In the genomic region with DNA sequence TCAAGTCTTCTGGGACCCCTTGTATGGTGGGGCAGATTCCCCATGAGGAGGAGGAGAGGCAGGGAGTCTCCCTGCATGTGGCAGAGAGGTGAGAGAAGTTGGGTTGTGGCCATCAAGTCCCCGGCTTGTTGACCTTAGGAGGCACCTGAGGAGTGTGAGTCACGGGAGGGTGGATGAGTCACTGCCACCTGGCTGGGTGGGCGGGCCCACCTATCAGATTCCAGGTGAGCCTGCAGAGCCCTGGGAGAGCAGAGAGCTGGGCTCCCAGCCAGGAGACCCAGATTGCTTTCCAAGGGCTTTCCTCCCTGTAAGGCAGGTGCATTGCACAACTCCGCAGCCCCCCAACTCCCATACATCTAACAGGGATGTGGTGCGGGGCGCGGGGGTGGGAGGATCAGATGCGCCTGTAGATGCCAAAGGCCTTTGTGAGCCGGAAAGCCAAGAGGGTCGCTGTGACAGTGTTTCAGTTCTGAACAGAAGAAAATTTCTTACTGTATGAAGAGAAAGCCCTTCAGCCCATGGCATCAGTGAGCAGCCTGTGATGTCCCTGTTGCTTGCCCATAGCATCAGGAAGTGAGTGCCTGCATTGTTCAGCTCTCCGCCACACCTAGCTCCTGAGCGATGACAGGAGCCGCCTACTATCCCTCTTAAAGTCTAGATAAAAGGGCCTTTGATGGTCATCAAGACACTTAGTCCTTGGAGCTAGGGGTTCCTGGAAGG, we compare ENCODE assay signal across 12 mouse cellular contexts. TPM values are rescaled to one million over a fixed set of nuclear protein-coding genes. Genes with fewer than 3 reads are reported as not detected.
DNase-seq lines count a peak whose midpoint lies in the region; ATAC-seq and TF ChIP-seq lines count a peak whose summit lies in the region.
"Had no signal": no experiment of that assay in that cellular context is flagged by ENCODE, and none has a peak within 500 bp of the region (broad histone marks: within the 10 kb centered on the region; RNA-seq: fewer than 3 reads in every experiment).

No protein-coding gene starts in this region.

- H3K9ac ChIP-seq in embryonic facial prominence, embryonic 14.5 days (ENCODE audit: low read depth, low read length): no peak overlapping the region
- H3K9ac ChIP-seq: hindbrain, embryonic 12.5 days had no signal

- no peaks in the 10 kb centered on the region for H3K9me3 ChIP-seq in embryonic facial prominence, embryonic 14.5 days (ENCODE audit: control insufficient read depth, low read length)
- H3K9me3 ChIP-seq: hindbrain, embryonic 12.5 days had no signal

- H3K27ac ChIP-seq in gastrocnemius, adult 2 months: peak overlapping the region; percentile 35
- peak overlapping the region; percentile 46 for H3K27ac ChIP-seq in embryonic facial prominence, embryonic 14.5 days (replicated peaks; ENCODE audit: low read depth, low read length)
- H3K27ac ChIP-seq: hindbrain, embryonic 12.5 days had no signal

- ATAC-seq in embryonic facial prominence, embryonic 14.5 days (ENCODE audit: low read depth): peak; percentile 48
- ATAC-seq in cerebellum, adult (ENCODE audit: insufficient number of reproducible peaks, low FRiP score, low TSS enrichment): no peak

- no peaks in the 10 kb centered on the region for H3K27me3 ChIP-seq in embryonic facial prominence, embryonic 14.5 days (replicated peaks; ENCODE audit: control insufficient read depth, insufficient read depth, low read length)
- H3K27me3 ChIP-seq: hindbrain, embryonic 12.5 days had no signal

- H3K4me2 ChIP-seq in embryonic facial prominence, embryonic 14.5 days (ENCODE audit: low read depth, low read length): no peak overlapping the region
- H3K4me2 ChIP-seq: hindbrain, embryonic 12.5 days had no signal

- H3K36me3 ChIP-seq in embryonic facial prominence, embryonic 14.5 days (ENCODE audit: control insufficient read depth, insufficient read depth, low read length): no peaks in the 10 kb centered on the region
- H3K36me3 ChIP-seq: hindbrain, embryonic 12.5 days had no signal

- intact Hi-C loops in gastrocnemius, adult 2 months (cut with DNase I): no loop called here

- no peak for DNase-seq in gastrocnemius, adult 2 months
- DNase-seq in gastrocnemius, postnatal 25 days: no peak
- peak; percentile 85 for DNase-seq in embryonic facial prominence, embryonic 14.5 days (ENCODE audit: low spot score)
- peak; percentile 75 for DNase-seq in kidney, postnatal 10 days
- peak; percentile 79 for DNase-seq in lung, postnatal 14 days
- no peak for DNase-seq in layer of hippocampus, postnatal 25 days (ENCODE audit: extremely low spot score in 1 of 2, low spot score in 1 of 2)
- no peak for DNase-seq in neural tube, embryonic 10.5 days (ENCODE audit: extremely low spot score, low spot score)
- DNase-seq: adrenal gland, postnatal 36 days; cerebellum, adult 9-10 months; gastrocnemius, postnatal 10 days had no signal

- TF ChIP-seq CTCF in gastrocnemius, adult 2 months (IDR thresholded peaks at IDR 0.05): no peak

- peaks cover 70% of the 10 kb centered on the region for H3K4me1 ChIP-seq in embryonic facial prominence, embryonic 14.5 days (ENCODE audit: control insufficient read depth, insufficient read depth, low read length)

- 74% methylated on average over 13 of the region's 13 CpGs for WGBS in embryonic facial prominence, embryonic 14.5 days

- H3K4me3 ChIP-seq in gastrocnemius, adult 2 months: no peak overlapping the region
- no peak overlapping the region for H3K4me3 ChIP-seq in embryonic facial prominence, embryonic 14.5 days (ENCODE audit: low read depth, low read length)
- H3K4me3 ChIP-seq: hindbrain, embryonic 12.5 days had no signal

RNA-seq across cellular contexts. Expression of a gene that starts 11.1 kb away (rescaled TPM):
- 100 to 1,000 TPM; 676 to 777 TPM for total RNA-seq in gastrocnemius, adult 2 months (2021)
- 100 to 1,000 TPM; 345 to 440 TPM for total RNA-seq in gastrocnemius, postnatal 25 days (2021)
- 359 and 397 TPM in 2 replicates for polyA plus RNA-seq in embryonic facial prominence, embryonic 14.5 days (2014; fragmentation: Nextera tagmentation; extraction: Ambion mirVana)
- total RNA-seq in layer of hippocampus, postnatal 25 days (2021): 100 to 1,000 TPM; 114 to 138 TPM

Comparison
In these comparisons a context has a peak if more than half of its experiments do, and no peak if none do; other contexts are left out.
1. DNase-seq: peak in embryonic facial prominence, embryonic 14.5 days (single experiment), kidney, postnatal 10 days (single experiment) and lung, postnatal 14 days (single experiment); none in gastrocnemius, adult 2 months (single experiment), gastrocnemius, postnatal 25 days (single experiment), layer of hippocampus, postnatal 25 days (0 of 2) and neural tube, embryonic 10.5 days (single experiment).